Mouse (Mus musculus): ENCODE data around the gene Pak1ip1. TPM values are rescaled to one million over a fixed set of nuclear protein-coding genes. Genes with fewer than 3 reads are reported as not detected.

Gene Pak1ip1
- 66.5 TPM for polyA plus RNA-seq (2014; fragmentation: Illumina TruSeq; extraction: RNeasy Lipid Tissue Mini Kit (QIAGEN cat#74804); ENCODE audit: low replicate concordance)

DNA sequence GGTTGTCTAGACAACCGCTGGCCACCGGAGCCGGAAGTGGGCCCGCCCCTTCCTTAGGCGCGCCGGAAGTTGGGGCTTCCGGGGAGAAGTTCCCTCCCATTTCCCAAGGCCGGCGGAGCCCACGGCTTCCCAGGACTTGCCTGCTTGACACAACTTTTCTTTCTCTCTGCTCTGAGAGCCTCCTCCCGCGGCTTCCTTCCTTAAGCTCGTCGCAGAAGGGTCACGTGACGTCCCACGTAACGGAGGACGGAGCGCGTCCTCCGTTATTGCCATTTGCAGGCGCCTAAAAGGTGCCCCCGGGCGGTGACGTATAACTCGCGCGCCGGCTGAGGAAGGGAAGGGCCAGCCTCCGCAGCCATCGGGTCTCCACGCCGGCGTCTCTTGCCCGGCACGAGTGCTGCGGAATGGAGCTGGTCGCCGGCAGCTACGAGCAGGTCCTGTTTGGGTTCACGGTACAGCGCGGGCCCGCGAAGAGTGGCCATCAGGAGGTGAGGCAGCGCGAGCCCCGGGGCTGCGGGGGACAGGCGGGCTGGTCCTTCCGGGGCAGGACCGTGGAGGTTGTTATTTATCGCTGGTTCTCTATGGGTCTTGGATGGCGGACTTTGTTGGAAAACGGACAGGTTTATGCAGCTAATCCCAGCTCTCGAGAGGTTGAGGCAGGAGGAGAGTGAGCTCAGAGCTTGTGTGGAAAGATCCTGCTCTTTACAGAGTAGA lies at the start of gene Pak1ip1:
Pak1ip1 (plus strand) TSS at position 98 of the 714 bp plus-strand sequence.

DNA sequence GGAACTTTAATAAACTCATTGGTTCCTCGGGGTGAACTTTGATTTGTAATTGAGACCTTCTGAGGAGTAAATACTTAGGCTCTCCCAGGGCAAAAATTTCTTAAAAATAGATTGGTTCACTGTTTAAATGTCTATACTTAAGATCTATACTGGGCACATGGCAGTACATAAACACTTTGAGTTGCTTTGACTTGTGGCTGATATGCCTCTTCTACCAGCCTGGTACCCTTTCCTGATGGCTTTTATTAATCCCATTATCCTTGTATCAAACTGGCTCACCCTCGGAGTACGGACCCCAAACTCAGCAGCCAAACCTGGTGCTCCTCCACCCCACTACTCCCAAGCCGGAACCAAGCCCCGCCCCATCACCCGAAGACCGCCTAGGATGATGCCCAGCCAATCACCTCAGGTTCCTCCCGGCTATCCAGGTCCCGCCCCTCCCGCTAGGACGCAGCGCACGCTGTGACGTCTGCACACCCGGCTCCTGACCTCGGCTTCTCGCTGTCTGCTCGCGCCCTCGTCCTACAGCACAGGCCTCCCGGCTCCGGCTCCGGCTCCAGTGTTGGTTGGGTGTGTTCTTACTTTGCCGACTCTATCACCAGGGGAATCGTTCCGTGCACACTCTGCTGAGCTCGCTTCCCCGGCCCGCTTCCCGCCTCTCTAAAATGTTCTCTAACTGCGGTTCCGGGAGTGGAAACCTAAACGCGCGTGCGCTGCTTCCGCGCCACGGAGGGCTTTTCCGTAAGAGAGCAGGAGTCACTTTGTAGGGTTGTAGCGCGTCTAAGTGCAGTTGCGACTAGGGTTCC lies 15.2 kb downstream of the Pak1ip1 start, which contains the start of gene Tmem14c:
Tmem14c (plus strand) TSS at position 464 of the 806 bp plus-strand sequence.

Other genes with a start within 250 kb of the Pak1ip1 start
- 36.5 TPM for gene Gcnt2, start 141.3 kb upstream of the Pak1ip1 start, polyA plus RNA-seq (2014; fragmentation: Illumina TruSeq; extraction: RNeasy Lipid Tissue Mini Kit (QIAGEN cat#74804); ENCODE audit: low replicate concordance)
- gene Tmem14c, start 15.3 kb downstream of the Pak1ip1 start, polyA plus RNA-seq (2014; fragmentation: Illumina TruSeq; extraction: RNeasy Lipid Tissue Mini Kit (QIAGEN cat#74804); ENCODE audit: low replicate concordance), result 33.3 TPM
- not detected for gene Mak, start 78.7 kb downstream of the Pak1ip1 start, polyA plus RNA-seq (2014; fragmentation: Illumina TruSeq; extraction: RNeasy Lipid Tissue Mini Kit (QIAGEN cat#74804); ENCODE audit: low replicate concordance)
- not detected for gene Gcm2, start 110.0 kb downstream of the Pak1ip1 start, polyA plus RNA-seq (2014; fragmentation: Illumina TruSeq; extraction: RNeasy Lipid Tissue Mini Kit (QIAGEN cat#74804); ENCODE audit: low replicate concordance)
- 0.15 TPM for gene Sycp2l, start 113.3 kb downstream of the Pak1ip1 start, polyA plus RNA-seq (2014; fragmentation: Illumina TruSeq; extraction: RNeasy Lipid Tissue Mini Kit (QIAGEN cat#74804); ENCODE audit: low replicate concordance)
- gene Elovl2, start 219.4 kb downstream of the Pak1ip1 start, polyA plus RNA-seq (2014; fragmentation: Illumina TruSeq; extraction: RNeasy Lipid Tissue Mini Kit (QIAGEN cat#74804); ENCODE audit: low replicate concordance), result 0.11 TPM
- gene Smim13, start 248.8 kb downstream of the Pak1ip1 start, polyA plus RNA-seq (2014; fragmentation: Illumina TruSeq; extraction: RNeasy Lipid Tissue Mini Kit (QIAGEN cat#74804); ENCODE audit: low replicate concordance), result 21.1 TPM